Mouse (Mus musculus) brain, embryonic 14.5 days (tissue): Measurements from ENCODE around the gene Gm10192.

Experiments
- CTCF ChIP-seq: fragments of 200-500 bp; IDR thresholded peaks from 2 replicates; pipeline ENCODE4 v1.5.1; 2012; ENCODE audit warnings: inconsistent platforms, mild to moderate bottlenecking, moderate library complexity, borderline replicate concordance; ENCODE audit not compliant: insufficient read depth, insufficient read length; ENCODE audit errors: extremely low read depth
- POLR2A ChIP-seq: fragments of 200-500 bp; IDR thresholded peaks from 2 replicates; pipeline ENCODE4 v1.6.1; 2012; ENCODE audit warnings: mild to moderate bottlenecking, inconsistent platforms, borderline replicate concordance; ENCODE audit not compliant: poor library complexity, insufficient read depth, insufficient read length, severe bottlenecking; ENCODE audit errors: extremely low read depth

GRCm38 (mm10) chr4:97180396-97180795 lies 2.6 kb downstream of the Gm10192 start:
- TF ChIP-seq POLR2A (no peak), CTCF (no peak)
